Mouse (Mus musculus): ENCODE results near the gene Gm3415.
"Not testable (repeated sequence)": the region's sequence is repeated elsewhere in the genome, so short reads cannot be mapped to it uniquely, and the experiment has no call there.

DNA sequence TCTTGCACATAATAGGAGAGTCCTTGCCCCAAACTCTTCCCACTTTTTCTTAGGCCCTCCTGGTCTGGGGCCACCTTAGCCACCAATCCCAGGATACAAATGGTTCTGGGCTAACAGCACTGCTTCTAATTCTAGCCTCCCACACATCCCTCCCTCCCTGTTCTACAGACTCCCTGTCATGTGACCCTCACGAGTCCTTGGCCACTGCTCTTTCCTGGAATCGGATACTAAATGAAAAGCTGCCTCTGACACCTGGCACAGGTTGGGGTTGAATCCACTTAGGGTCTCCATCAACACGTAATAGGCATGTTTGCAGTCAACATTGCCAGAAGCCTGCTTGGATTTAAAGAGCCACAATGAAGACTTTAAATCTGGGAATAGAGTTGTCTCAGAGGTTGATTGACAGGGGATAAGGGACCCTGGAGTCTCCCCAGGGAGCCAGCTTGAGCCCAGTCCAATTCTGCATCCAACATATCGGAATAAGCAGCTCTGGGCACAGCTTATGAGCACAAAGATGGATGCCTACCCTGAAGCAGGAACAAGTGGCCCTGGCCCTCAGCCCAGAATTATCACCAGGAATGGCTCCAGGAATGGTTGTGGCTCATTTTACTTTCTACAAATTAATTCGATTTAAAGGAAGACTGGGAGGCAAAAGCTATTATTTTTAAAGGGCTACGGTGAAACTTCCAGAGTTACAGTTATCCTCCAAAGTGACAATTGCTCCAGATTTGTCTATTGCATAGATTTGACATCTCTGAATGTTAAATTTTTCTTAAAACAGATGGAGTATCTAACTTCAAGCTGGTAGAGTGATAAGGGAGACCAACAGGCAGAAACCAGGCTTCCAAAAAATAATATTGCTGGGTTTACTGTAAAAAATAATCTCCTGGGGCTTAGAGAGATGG, 16.1 kb downstream of the Gm3415 start:
- not testable (repeated sequence) for TF ChIP-seq CTCF (IDR thresholded peaks at IDR 0.05; ENCODE audit: low read depth, low read length); POLR2A (IDR thresholded peaks at IDR 0.05; ENCODE audit: borderline replicate concordance, low read depth, low read length)
